Mouse (Mus musculus) myocyte (in vitro differentiated cells): ENCODE measurements at regions not wholly inside any gene's neighbourhood (a gene's known extent, or its start where the extent isn't known, plus 50 kb on each side); places are given as distances from the start of the nearest gene placed in this dataset.

Source experiments
- H3K27me3 ChIP-seq: one replicate; pipeline ENCODE4 v1.6.1; 2011; ENCODE audit not compliant: control insufficient read depth, insufficient read depth, insufficient read length
- H3K36me3 ChIP-seq: one replicate; pipeline ENCODE4 v1.6.1; 2011; ENCODE audit not compliant: control insufficient read depth, insufficient read depth
- H3K4me2 ChIP-seq: one replicate; pipeline ENCODE4 v1.6.1; 2011; ENCODE audit warnings: low read depth, control low read depth
- H3K4me3 ChIP-seq: one replicate; pipeline ENCODE4 v1.5.1; 2011; ENCODE audit warnings: mild to moderate bottlenecking, control low read depth, moderate library complexity
- H3K79me2 ChIP-seq: one replicate; pipeline ENCODE4 v1.6.1; 2011; ENCODE audit not compliant: control insufficient read depth, insufficient read depth
- H3ac ChIP-seq: one replicate; pipeline ENCODE4 v1.6.1; 2011; ENCODE audit not compliant: control insufficient read depth, insufficient read length
- CEBPB ChIP-seq: IDR thresholded peaks from 2 replicates; pipeline ENCODE4 v1.6.1; 2011; ENCODE audit warnings: mild to moderate bottlenecking, moderate library complexity; ENCODE audit not compliant: poor library complexity, insufficient read depth, severe bottlenecking
- E2F4 ChIP-seq: IDR thresholded peaks from one replicate; pipeline ENCODE4 v1.6.1; 2011; ENCODE audit warnings: mild to moderate bottlenecking, control low read depth, moderate library complexity; ENCODE audit not compliant: insufficient read depth
- MAX ChIP-seq: IDR thresholded peaks from one replicate; pipeline ENCODE4 v1.6.1; 2011; ENCODE audit warnings: low read depth, mild to moderate bottlenecking, control low read depth
- MYOD1 ChIP-seq, 3 experiments: IDR thresholded peaks; one replicate each; pipeline ENCODE4 v1.6.1; 2011; ENCODE audit warnings: control low read depth in 2 of 3, low read depth in 2 of 3, mild to moderate bottlenecking in 2 of 3, moderate library complexity in 1 of 3; ENCODE audit not compliant: insufficient read length in 2 of 3, control insufficient read depth in 1 of 3
- MYOG ChIP-seq, 3 experiments: IDR thresholded peaks; one replicate each; pipeline ENCODE4 v1.6.1; 2011; ENCODE audit warnings: control low read depth in 2 of 3, low read depth in 2 of 3, mild to moderate bottlenecking in 2 of 3; ENCODE audit not compliant: insufficient read length in 2 of 3, control insufficient read depth in 1 of 3, insufficient read depth in 1 of 3
- POLR2A ChIP-seq: IDR thresholded peaks from one replicate; pipeline ENCODE4 v1.6.1; 2011; ENCODE audit warnings: low read depth, mild to moderate bottlenecking, control low read depth, moderate library complexity; ENCODE audit not compliant: insufficient read length
- POLR2AphosphoS2 ChIP-seq: IDR thresholded peaks from one replicate; pipeline ENCODE4 v1.6.1; 2011; ENCODE audit warnings: low read depth, control low read depth; ENCODE audit not compliant: insufficient read length
- REST ChIP-seq: IDR thresholded peaks from one replicate; pipeline ENCODE4 v1.6.1; 2011; ENCODE audit warnings: mild to moderate bottlenecking, control low read depth, moderate library complexity; ENCODE audit not compliant: insufficient read depth, insufficient read length
- SRF ChIP-seq: IDR thresholded peaks from one replicate; pipeline ENCODE4 v1.6.1; 2011; ENCODE audit warnings: low read depth; ENCODE audit not compliant: control insufficient read depth, insufficient read length
- TCF12 ChIP-seq: IDR thresholded peaks from one replicate; pipeline ENCODE4 v1.6.1; 2011; ENCODE audit warnings: mild to moderate bottlenecking, control low read depth; ENCODE audit not compliant: poor library complexity, insufficient read depth, severe bottlenecking
- TCF3 ChIP-seq: IDR thresholded peaks from one replicate; pipeline ENCODE4 v1.6.1; 2011; ENCODE audit warnings: low read depth, control low read depth; ENCODE audit not compliant: insufficient read length
- USF1 ChIP-seq: IDR thresholded peaks from one replicate; pipeline ENCODE4 v1.6.1; 2011; ENCODE audit warnings: low read depth, mild to moderate bottlenecking, control low read depth, moderate library complexity

DNA sequence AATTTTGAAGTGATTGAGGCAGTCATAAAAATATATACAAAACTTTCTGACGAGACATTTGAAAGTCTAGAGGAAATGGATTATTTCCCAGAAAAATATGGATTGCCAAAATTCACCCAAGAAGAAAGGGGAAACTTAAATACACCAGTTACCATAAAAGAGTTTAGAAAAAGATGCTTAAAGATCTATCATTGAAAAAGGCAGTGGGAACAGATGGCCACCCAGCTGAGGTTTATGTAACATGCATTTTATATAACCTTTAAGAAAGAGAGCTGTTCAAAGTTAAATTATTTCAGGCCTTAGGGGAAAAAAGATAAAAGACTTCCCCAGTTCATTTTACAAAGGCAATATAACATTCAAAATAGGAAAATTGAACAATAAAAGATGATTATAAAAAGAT lies 369.0 kb upstream of the Klf6 start:
- Histone ChIP-seq H3ac (no peak overlapping the region), H3K4me3 (no peak overlapping the region), H3K36me3 (no peaks in the 10 kb centered on the region), H3K4me2 (no peak overlapping the region), H3K79me2 (no peaks in the 10 kb centered on the region), H3K27me3 (no peaks in the 10 kb centered on the region)
- TF ChIP-seq MAX, result no peak
- no peak for TF ChIP-seq MYOG (IDR thresholded peaks at IDR 0.05; ENCODE audit: control insufficient read depth in 1 of 3, insufficient read depth in 1 of 3, insufficient read length in 2 of 3, low read depth in 2 of 3)
- TF ChIP-seq USF1, result no peak
- TF ChIP-seq POLR2AphosphoS2, result no peak
- no peak for TF ChIP-seq SRF

DNA sequence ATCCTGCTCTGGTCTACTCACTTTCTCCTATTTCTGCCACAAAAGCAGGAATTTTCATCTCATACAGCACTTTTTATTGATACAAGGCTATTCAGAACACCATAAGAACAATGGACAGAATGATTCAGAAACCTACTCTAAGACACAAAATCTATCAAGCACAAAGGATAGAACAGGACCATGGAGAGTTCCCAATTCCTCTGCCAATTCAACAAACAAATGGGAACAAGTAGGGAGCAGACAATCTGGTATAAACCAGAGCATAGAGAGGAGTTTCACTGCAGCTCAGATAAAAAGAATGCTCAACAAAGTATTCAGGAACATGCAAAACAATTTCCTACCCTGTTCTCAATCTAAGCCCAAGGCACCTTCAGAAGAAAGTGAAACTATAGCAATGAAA lies 363.7 kb upstream of the Klf6 start:
- Histone ChIP-seq H3K79me2 (no peaks in the 10 kb centered on the region), H3K4me2 (no peak overlapping the region), H3ac (no peak overlapping the region), H3K27me3 (no peaks in the 10 kb centered on the region), H3K4me3 (no peak overlapping the region), H3K36me3 (no peaks in the 10 kb centered on the region)
- TF ChIP-seq POLR2AphosphoS2 (no peak), POLR2A (no peak), CEBPB (no peak), MAX (no peak), TCF12 (no peak), MYOD1 (IDR thresholded peaks at IDR 0.05; ENCODE audit: control insufficient read depth in 1 of 3, insufficient read length in 2 of 3, low read depth in 2 of 3) (no peak), TCF3 (no peak)

DNA sequence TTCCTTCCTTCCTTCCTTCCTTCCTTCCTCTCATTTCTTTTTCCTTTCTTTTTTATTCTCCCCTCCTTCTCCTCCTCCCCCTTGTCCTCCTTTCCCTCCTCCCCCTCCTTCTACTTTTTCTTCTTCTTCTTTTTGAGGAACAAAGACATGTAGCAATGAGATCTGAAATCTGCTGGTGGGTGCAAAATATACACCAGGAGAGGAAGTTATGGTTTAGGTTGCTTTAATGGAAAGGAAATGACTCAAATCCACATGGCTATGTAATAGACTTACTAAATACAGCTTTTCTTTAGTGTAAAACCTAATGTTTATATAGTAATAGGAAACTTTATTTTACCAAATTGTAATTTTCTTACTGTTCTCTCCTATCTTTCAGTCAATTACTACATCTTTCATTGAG lies 349.5 kb upstream of the Klf6 start:
- no peak overlapping the region for H3K4me3 ChIP-seq
- no peak for TF ChIP-seq MYOD1 (IDR thresholded peaks at IDR 0.05; ENCODE audit: control insufficient read depth in 1 of 3, insufficient read length in 2 of 3, low read depth in 2 of 3)
- TF ChIP-seq REST, result no peak
- TF ChIP-seq SRF, result no peak
- no peak for TF ChIP-seq TCF3
- TF ChIP-seq USF1, result no peak
- no peak for TF ChIP-seq CEBPB
- no peak for TF ChIP-seq MAX
- TF ChIP-seq POLR2AphosphoS2, result no peak
- no peak for TF ChIP-seq E2F4
- TF ChIP-seq POLR2A, result no peak
- TF ChIP-seq MYOG (IDR thresholded peaks at IDR 0.05; ENCODE audit: control insufficient read depth in 1 of 3, insufficient read depth in 1 of 3, insufficient read length in 2 of 3, low read depth in 2 of 3), result no peak
- TF ChIP-seq TCF12, result no peak
- H3ac ChIP-seq, result no peak overlapping the region
- H3K36me3 ChIP-seq, result no peaks in the 10 kb centered on the region
- H3K4me2 ChIP-seq, result no peak overlapping the region
- H3K79me2 ChIP-seq, result no peaks in the 10 kb centered on the region
- H3K27me3 ChIP-seq, result no peaks in the 10 kb centered on the region

- no peak overlapping the region for H3ac ChIP-seq
- TF ChIP-seq MYOG (IDR thresholded peaks at IDR 0.05; ENCODE audit: control insufficient read depth in 1 of 3, insufficient read depth in 1 of 3, insufficient read length in 2 of 3, low read depth in 2 of 3) (no peak), USF1 (no peak), POLR2AphosphoS2 (no peak), TCF12 (no peak), CEBPB (no peak), MYOD1 (IDR thresholded peaks at IDR 0.05; ENCODE audit: control insufficient read depth in 1 of 3, insufficient read length in 2 of 3, low read depth in 2 of 3) (no peak), MAX (no peak), TCF3 (no peak), E2F4 (no peak), POLR2A (no peak), SRF (no peak)
- H3K4me2 ChIP-seq, result no peak overlapping the region
- no peak overlapping the region for H3K4me3 ChIP-seq
- H3K27me3 ChIP-seq, result no peaks in the 10 kb centered on the region
- H3K36me3 ChIP-seq, result no peaks in the 10 kb centered on the region
- no peaks in the 10 kb centered on the region for H3K79me2 ChIP-seq
Measured at GRCm38 (mm10) chr13:5515552-5515951, 345.7 kb upstream of the Klf6 start.

DNA sequence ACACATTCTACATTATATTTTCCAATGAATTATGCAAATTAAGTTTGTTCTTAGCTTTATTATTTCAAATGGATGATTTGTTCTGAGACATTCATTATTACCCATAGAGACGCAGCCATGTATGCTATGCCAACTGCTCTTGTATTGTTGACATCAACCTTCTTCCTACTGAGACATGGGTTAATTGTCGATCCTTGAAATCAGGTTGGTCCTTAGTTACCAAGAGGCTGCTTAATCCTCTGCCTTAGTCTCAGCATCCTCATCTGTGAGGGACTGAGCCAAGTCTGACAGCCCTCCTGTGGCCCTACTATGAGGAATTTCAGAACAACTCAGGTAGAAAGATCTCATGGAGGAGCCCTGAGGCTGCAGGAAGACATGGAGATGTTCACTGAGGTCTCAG lies 345.2 kb upstream of the Klf6 start:
- H3K4me3 ChIP-seq, result no peak overlapping the region
- TF ChIP-seq MAX (no peak), MYOD1 (IDR thresholded peaks at IDR 0.05; ENCODE audit: control insufficient read depth in 1 of 3, insufficient read length in 2 of 3, low read depth in 2 of 3) (no peak), MYOG (IDR thresholded peaks at IDR 0.05; ENCODE audit: control insufficient read depth in 1 of 3, insufficient read depth in 1 of 3, insufficient read length in 2 of 3, low read depth in 2 of 3) (no peak), USF1 (no peak), SRF (no peak), TCF12 (no peak), REST (no peak), E2F4 (no peak), TCF3 (no peak), POLR2AphosphoS2 (no peak), POLR2A (no peak), CEBPB (no peak)
- no peak overlapping the region for H3ac ChIP-seq
- H3K4me2 ChIP-seq, result no peak overlapping the region
- H3K27me3 ChIP-seq, result no peaks in the 10 kb centered on the region
- H3K36me3 ChIP-seq, result no peaks in the 10 kb centered on the region
- no peaks in the 10 kb centered on the region for H3K79me2 ChIP-seq
